Mouse (Mus musculus): ENCODE results near the gene Gm6899. TPM values are rescaled to one million over a fixed set of nuclear protein-coding genes. Genes with fewer than 3 reads are reported as not detected.

Gene Gm6899
- total and polyA plus RNA-seq, 2 experiments from 2014 or later, result not detected

DNA sequence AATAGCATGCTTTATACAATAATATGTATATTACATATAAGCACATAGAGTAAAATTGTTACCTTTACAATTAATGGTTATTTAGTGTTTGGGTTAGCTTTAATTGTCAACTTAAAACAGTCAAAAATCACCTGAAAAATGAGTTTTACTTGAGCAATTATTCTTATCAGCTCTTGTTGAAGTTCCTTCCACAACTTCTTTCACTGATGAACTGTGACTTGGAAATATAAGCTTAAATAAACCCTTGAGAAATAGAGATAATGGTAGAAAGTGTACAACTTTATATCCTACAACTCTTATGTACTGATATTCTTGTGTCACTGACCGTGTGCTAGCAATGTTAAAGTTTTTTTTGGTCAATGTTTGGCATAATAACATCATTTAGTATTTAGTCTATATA is 43.2 kb downstream of the Gm6899 start:
- DNase-seq (ENCODE audit: low spot score) (no peak), ATAC-seq (ENCODE audit: low FRiP score) (no peak)
- Histone ChIP-seq H3K27me3 (ENCODE audit: insufficient read depth, low read length) (no peaks in the 10 kb centered on the region), H3K4me1 (ENCODE audit: insufficient read depth, low read length) (no peaks in the 10 kb centered on the region), H3K9me3 (ENCODE audit: low read length) (no peaks in the 10 kb centered on the region), H3K36me3 (ENCODE audit: insufficient read depth, low read length) (no peaks in the 10 kb centered on the region), H3K4me2 (ENCODE audit: low read depth, low read length, poor library complexity, severe bottlenecking) (no peak overlapping the region), H3K9ac (replicated peaks; ENCODE audit: low read length, poor library complexity, severe bottlenecking) (no peak overlapping the region), H3K27ac (ENCODE audit: low read depth, low read length) (no peak overlapping the region), H3K4me3 (ENCODE audit: low read depth, low read length) (no peak overlapping the region)
- 88% methylated on average over 1 of the region's 1 CpGs for WGBS
- TF ChIP-seq CTCF (IDR thresholded peaks at IDR 0.05), result no peak

DNA sequence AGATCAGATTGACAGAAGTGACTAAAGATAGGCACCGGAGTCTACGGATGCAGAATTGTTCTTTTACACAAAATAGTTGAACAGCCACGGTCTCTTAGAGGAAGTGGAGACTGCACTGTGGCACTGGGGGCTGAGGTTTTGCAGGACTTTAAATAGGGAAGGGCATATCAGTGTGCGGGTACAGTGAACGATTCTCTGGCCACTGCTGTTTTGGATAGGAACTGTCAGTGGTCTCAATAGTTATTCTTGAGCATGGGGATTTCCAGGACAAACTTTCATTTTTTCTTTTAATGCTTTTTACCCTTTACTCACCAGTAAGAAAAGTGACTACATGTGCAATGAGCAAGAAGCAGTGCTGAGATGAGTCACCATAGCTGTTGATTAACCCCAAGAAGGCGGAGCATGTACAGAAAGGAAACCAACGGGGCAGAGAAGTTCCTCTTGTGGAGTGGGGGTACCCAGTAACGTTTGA is 47.3 kb downstream of the Gm6899 start:
- no peak for DNase-seq (ENCODE audit: low spot score)
- Histone ChIP-seq H3K9ac (replicated peaks; ENCODE audit: low read length, poor library complexity, severe bottlenecking) (no peak overlapping the region), H3K27ac (ENCODE audit: low read depth, low read length) (no peak overlapping the region), H3K4me1 (ENCODE audit: insufficient read depth, low read length) (no peaks in the 10 kb centered on the region), H3K27me3 (ENCODE audit: insufficient read depth, low read length) (no peaks in the 10 kb centered on the region), H3K4me3 (ENCODE audit: low read depth, low read length) (no peak overlapping the region), H3K36me3 (ENCODE audit: insufficient read depth, low read length) (no peaks in the 10 kb centered on the region), H3K9me3 (ENCODE audit: low read length) (0 out of 2 replicates have a peak, but pooled peaks cover 8% of the 10 kb centered on the region), H3K4me2 (ENCODE audit: low read depth, low read length, poor library complexity, severe bottlenecking) (no peak overlapping the region)
- WGBS, result 78% methylated on average over 8 of the region's 8 CpGs
- TF ChIP-seq CTCF (IDR thresholded peaks at IDR 0.05), result no peak
- no peak for ATAC-seq (ENCODE audit: low FRiP score)

DNA sequence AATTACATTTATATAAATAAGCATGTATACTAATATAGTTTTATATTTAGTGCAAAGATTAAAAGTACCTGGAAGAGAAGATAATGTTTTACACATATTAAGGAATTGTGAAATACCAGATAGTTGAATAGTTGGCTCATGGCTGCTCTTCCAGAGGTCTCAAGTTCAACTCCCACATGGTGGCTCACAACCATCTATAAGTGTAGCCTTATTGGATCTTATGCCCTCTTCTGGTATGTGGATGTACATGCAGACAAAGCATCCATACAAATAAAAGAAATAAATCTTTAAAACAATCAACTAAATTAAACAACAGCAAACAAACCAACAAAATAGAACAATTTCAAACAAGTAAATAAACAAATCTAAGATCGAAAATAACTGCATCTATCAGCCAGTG is 49.1 kb downstream of the Gm6899 start:
- DNase-seq (ENCODE audit: low spot score), result no peak
- H3K4me3 ChIP-seq (ENCODE audit: low read depth, low read length), result no peak overlapping the region
- no peaks in the 10 kb centered on the region for H3K36me3 ChIP-seq (ENCODE audit: insufficient read depth, low read length)
- no peak overlapping the region for H3K27ac ChIP-seq (ENCODE audit: low read depth, low read length)
- no peak overlapping the region for H3K4me2 ChIP-seq (ENCODE audit: low read depth, low read length, poor library complexity, severe bottlenecking)
- WGBS, result 97% methylated on average over 1 of the region's 1 CpGs
- H3K9ac ChIP-seq (replicated peaks; ENCODE audit: low read length, poor library complexity, severe bottlenecking), result no peak overlapping the region
- no peak for TF ChIP-seq CTCF (IDR thresholded peaks at IDR 0.05)
- H3K27me3 ChIP-seq (ENCODE audit: insufficient read depth, low read length), result no peaks in the 10 kb centered on the region
- no peak for ATAC-seq (ENCODE audit: low FRiP score)
- H3K9me3 ChIP-seq (ENCODE audit: low read length), result 0 out of 2 replicates have a peak, but pooled peaks cover 8% of the 10 kb centered on the region
- no peaks in the 10 kb centered on the region for H3K4me1 ChIP-seq (ENCODE audit: insufficient read depth, low read length)

Other genes starting within 250 kb of the Gm6899 start
- 12.7 and 16.0 TPM in 2 replicates for gene Fancl, start 207.1 kb upstream of the Gm6899 start, total RNA-seq (2014; rRNA removed)
- gene Fancl, start 207.1 kb upstream of the Gm6899 start, polyA plus RNA-seq (2015; fragmentation: Nextera tagmentation; extraction: Ambion mirVana), result 14.9 and 15.9 TPM in 2 replicates
- gene Vrk2, start 758 bp downstream of the Gm6899 start, total RNA-seq (2014; rRNA removed), result 0.99 and 2.6 TPM in 2 replicates
- 1.9 and 2.1 TPM in 2 replicates for gene Vrk2, start 758 bp downstream of the Gm6899 start, polyA plus RNA-seq (2015; fragmentation: Nextera tagmentation; extraction: Ambion mirVana)

Measured in midbrain, postnatal 0 days (tissue).